Mouse (Mus musculus) embryonic facial prominence, embryonic 13.5 days (tissue): ENCODE data around the gene Krr1. TPM values are rescaled to one million over a fixed set of nuclear protein-coding genes. Genes with fewer than 3 reads are reported as not detected.

Source experiments
- ATAC-seq: fragments of 200-750 bp; cut with Nextera tagmentation; 2 replicates; pipeline ENCODE4 v1.8.0; 2017; ENCODE audit warnings: low read depth; ENCODE audit not compliant: insufficient number of reproducible peaks, insufficient read depth, low FRiP score, low TSS enrichment
- H3K27ac ChIP-seq: fragments of 300-500 bp; sonication (generic); 2 replicates; pipeline ENCODE4 v1.5.1; 2015; ENCODE audit warnings: moderate library complexity, mild to moderate bottlenecking, inconsistent platforms
- H3K27me3 ChIP-seq: fragments of 300-500 bp; sonication (generic); 2 replicates; pipeline ENCODE4 v1.6.1; 2015; ENCODE audit warnings: mild to moderate bottlenecking, inconsistent platforms
- H3K36me3 ChIP-seq: fragments of 300-500 bp; sonication (generic); 2 replicates; pipeline ENCODE4 v1.6.1; 2015; ENCODE audit warnings: mild to moderate bottlenecking, inconsistent platforms
- H3K4me1 ChIP-seq: fragments of 300-500 bp; sonication (generic); 2 replicates; pipeline ENCODE4 v1.6.1; 2015; ENCODE audit warnings: inconsistent platforms
- H3K4me2 ChIP-seq: fragments of 300-500 bp; sonication (generic); 2 replicates; pipeline ENCODE4 v1.6.1; 2015; ENCODE audit warnings: moderate library complexity, mild to moderate bottlenecking, inconsistent platforms
- H3K4me3 ChIP-seq: fragments of 300-500 bp; sonication (generic); 2 replicates; pipeline ENCODE4 v1.5.1; 2015; ENCODE audit warnings: mild to moderate bottlenecking, inconsistent platforms
- H3K9ac ChIP-seq: fragments of 300-500 bp; sonication (generic); 2 replicates; pipeline ENCODE4 v1.6.1; 2015; ENCODE audit warnings: mild to moderate bottlenecking, inconsistent platforms
- H3K9me3 ChIP-seq: fragments of 300-500 bp; sonication (generic); 2 replicates; pipeline ENCODE4 v1.6.1; 2016; ENCODE audit warnings: inconsistent platforms
- WGBS: fragments of 180-500 bp; shearing (Covaris S2); methylation state at CpG from one replicate; pipeline ENCODE4 v1.1.7; 2015; ENCODE audit warnings: mixed read lengths; 5-methylcytosine and 5-hydroxymethylcytosine counted together
- polyA plus RNA-seq: library from polyadenylated mRNA; unstranded; fragments of >200 nt; fragmentation: Nextera tagmentation; extraction: Ambion mirVana; gene quantifications from 2 replicates; pipeline ENCODE4 v1.2.1, GENCODE M21; 2015

Krr1 gene
- polyA plus RNA-seq, 1 experiment from 2014 or later = 50.3 TPM

DNA sequence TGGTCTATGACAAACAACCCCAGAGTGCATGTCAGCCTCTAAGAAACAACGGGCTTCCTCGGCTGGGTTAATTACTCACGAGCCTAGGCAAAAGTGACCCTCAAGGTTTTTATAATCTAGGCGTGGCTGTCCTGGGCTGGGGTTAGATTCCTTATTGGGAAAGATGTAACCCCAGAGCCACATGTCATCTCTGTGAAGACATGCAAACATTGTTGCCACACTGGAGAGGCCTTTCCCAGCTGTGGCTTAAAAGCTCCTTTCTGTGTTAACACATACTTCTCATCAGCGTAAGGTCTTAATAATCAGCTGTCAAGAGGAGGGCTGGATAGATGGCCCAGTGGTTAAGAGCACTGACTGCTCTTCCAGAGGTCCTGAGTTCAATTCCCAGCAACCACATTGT is 10.6 kb downstream of the Krr1 start:
- 93% methylated on average over 5 of the region's 5 CpGs for WGBS
- H3K9ac ChIP-seq = no peak overlapping the region
- H3K36me3 ChIP-seq = peaks cover 80% of the 10 kb centered on the region
- no peaks in the 10 kb centered on the region for H3K9me3 ChIP-seq
- no peak overlapping the region for H3K27ac ChIP-seq
- no peaks in the 10 kb centered on the region for H3K4me1 ChIP-seq
- H3K4me2 ChIP-seq = no peak overlapping the region
- ATAC-seq = no peak
- H3K4me3 ChIP-seq = no peak overlapping the region
- H3K27me3 ChIP-seq = no peaks in the 10 kb centered on the region

DNA sequence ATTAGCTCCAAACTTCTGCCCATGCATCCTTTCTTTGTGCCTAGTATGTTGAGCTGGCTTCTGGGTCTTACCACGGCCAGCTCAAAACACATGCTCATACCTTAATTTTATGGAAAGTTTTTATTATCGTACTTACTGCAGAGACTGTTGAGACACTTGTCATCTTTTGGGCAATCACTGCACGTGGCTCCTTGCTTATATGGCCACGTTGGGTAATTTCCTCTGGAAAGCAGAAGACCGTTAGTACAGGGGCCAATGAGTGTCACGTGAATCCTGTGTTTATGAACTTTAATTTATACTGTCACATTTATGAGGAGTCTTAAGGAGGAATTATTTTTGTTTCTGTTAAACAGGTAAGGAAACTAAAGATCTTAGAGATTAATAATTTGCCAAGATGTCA is 14.0 kb downstream of the Krr1 start:
- no peak for ATAC-seq
- H3K36me3 ChIP-seq = peaks cover 50% of the 10 kb centered on the region

DNA sequence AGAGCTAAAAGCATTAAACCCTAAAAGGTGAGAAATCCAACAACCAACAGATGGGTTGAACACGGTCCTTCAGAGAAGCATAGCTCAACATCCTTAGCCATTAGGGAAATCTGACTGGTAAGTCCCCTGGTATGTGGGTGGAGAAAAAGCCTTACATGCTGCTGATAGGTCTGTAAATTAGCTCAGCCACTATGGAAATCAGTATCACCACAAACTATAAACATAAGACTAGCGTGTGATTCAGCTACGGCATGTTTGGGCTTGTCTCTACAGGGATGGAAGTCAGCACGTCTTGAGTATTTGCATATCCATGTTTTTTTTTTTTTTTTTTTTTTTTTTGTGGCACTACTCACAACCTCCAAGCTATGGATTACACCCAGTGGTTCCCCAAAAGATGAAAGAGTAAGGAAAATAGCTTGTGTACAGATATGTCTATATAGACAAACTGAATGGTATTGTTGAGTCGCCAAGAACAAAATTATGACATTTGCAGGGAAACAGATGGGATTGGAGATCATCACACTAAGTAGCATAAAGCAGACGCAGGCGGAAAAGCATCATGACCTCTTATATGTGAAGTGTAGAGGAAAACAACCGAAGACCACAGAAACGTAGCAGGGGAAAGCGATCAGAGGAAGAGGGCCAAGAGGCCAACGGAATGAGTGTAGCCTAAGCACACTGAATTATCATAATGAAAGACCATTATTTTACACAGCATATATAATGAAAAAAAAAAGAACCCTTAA is 23.5 kb downstream of the Krr1 start:
- Histone ChIP-seq H3K27me3 (no peaks in the 10 kb centered on the region), H3K4me2 (no peak overlapping the region), H3K27ac (no peak overlapping the region), H3K9me3 (no peaks in the 10 kb centered on the region), H3K9ac (no peak overlapping the region), H3K4me1 (peaks cover 6% of the 10 kb centered on the region; the same call in 1 of the 2 replicates), H3K4me3 (no peak overlapping the region), H3K36me3 (no peaks in the 10 kb centered on the region)
- 86% methylated on average over 11 of the region's 11 CpGs for WGBS
- ATAC-seq = no peak

More for the DNA sequence above, 14.0 kb downstream of the Krr1 start:
- Histone ChIP-seq H3K4me1 (no peaks in the 10 kb centered on the region), H3K27ac (no peak overlapping the region), H3K4me2 (no peak overlapping the region), H3K4me3 (no peak overlapping the region), H3K27me3 (no peaks in the 10 kb centered on the region), H3K9ac (no peak overlapping the region), H3K9me3 (no peaks in the 10 kb centered on the region)
- WGBS = 93% methylated on average over 6 of the region's 6 CpGs

DNA sequence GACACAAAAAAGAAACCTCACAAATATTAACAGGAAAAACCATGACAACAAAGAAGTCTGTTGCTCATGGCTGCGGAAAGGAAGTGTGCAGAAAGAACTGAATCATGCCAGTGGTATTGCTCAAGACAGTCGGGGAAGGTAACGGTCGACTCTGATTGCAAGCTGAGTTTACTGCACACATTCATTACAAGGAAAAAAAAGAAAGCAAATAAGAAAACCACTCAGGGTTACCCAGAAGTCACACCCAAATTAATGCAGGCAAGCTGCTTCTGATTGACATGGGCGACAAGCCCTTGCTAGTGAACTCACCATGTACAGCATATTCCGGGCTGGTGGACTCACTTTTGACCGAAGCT is 24.1 kb downstream of the Krr1 start:
- 84% methylated on average over 7 of the region's 7 CpGs for WGBS
- no peak for ATAC-seq
- no peaks in the 10 kb centered on the region for H3K27me3 ChIP-seq
- no peaks in the 10 kb centered on the region for H3K36me3 ChIP-seq
- peaks cover 6% of the 10 kb centered on the region; the same call in 1 of the 2 replicates for H3K4me1 ChIP-seq
- H3K9ac ChIP-seq = no peak overlapping the region
- H3K4me2 ChIP-seq = no peak overlapping the region
- no peak overlapping the region for H3K27ac ChIP-seq
- no peaks in the 10 kb centered on the region for H3K9me3 ChIP-seq
- H3K4me3 ChIP-seq = no peak overlapping the region

DNA sequence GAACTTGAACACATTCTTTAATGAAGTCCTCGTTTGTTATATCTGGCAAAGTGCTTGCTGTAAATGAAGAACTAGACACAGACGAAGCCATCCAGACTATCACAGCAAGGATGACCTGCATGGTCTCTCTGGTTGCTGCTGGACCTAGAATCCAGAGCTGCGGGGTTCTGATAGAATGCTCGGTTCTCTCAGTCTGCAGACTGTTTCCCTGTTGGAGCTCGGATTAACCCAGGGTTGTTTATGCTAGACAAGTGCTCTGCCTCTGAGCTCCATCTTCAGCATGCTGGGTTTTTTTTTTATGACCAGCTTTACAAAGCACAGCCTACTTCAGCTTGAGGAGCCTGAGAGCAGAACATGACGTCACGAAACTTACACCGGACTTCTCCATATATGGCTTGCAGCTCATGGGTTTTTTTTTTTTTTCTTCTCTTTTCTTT is 24.5 kb downstream of the Krr1 start:
- Histone ChIP-seq H3K36me3 (no peaks in the 10 kb centered on the region), H3K4me3 (no peak overlapping the region), H3K4me1 (peaks cover 6% of the 10 kb centered on the region; the same call in 1 of the 2 replicates), H3K27ac (no peak overlapping the region), H3K4me2 (no peak overlapping the region), H3K9ac (no peak overlapping the region), H3K9me3 (no peaks in the 10 kb centered on the region), H3K27me3 (no peaks in the 10 kb centered on the region)
- WGBS = 78% methylated on average over 8 of the region's 8 CpGs
- no peak for ATAC-seq

GRCm38 (mm10) chr10:111997671-111998070 is 25.2 kb downstream of the Krr1 start:
- Histone ChIP-seq H3K27me3 (no peaks in the 10 kb centered on the region), H3K9me3 (no peaks in the 10 kb centered on the region), H3K9ac (no peak overlapping the region), H3K36me3 (no peaks in the 10 kb centered on the region), H3K4me1 (peaks cover 6% of the 10 kb centered on the region; the same call in 1 of the 2 replicates), H3K4me2 (no peak overlapping the region), H3K4me3 (no peak overlapping the region), H3K27ac (no peak overlapping the region)
- no peak for ATAC-seq

DNA sequence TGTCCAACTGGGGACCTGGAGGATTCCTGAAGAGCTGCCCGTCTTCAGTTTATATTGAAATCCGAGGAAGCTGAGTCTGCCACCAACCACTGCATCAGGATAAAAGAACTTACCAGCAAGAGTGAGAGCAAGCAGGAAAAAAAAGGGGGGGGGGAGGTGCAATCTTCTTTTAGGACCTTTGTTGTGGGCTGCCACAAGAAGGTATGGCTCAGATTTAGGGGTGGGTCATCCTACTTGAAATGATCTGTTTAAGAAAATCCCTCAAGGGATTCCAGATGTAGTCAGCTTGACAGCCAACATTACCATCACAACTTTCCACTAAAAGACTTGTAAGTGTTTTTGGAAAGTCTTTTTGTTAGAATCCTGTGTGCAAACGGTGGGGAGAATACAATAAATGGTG is 27.3 kb downstream of the Krr1 start:
- no peaks in the 10 kb centered on the region for H3K27me3 ChIP-seq
- WGBS = 39% methylated on average over 3 of the region's 3 CpGs
- no peaks in the 10 kb centered on the region for H3K36me3 ChIP-seq
- H3K9ac ChIP-seq = no peak overlapping the region
- H3K4me1 ChIP-seq = peaks cover 6% of the 10 kb centered on the region; the same call in 1 of the 2 replicates
- H3K4me3 ChIP-seq = no peak overlapping the region
- H3K9me3 ChIP-seq = no peaks in the 10 kb centered on the region
- no peak for ATAC-seq
- H3K27ac ChIP-seq = no peak overlapping the region
- H3K4me2 ChIP-seq = no peak overlapping the region

- no peak overlapping the region for H3K9ac ChIP-seq
- ATAC-seq = 0 out of 2 replicates have a peak, but pooled peaks have one; percentile 37
- H3K9me3 ChIP-seq = no peaks in the 10 kb centered on the region
- H3K36me3 ChIP-seq = no peaks in the 10 kb centered on the region
- no peak overlapping the region for H3K27ac ChIP-seq
- WGBS = 59% methylated on average over 5 of the region's 5 CpGs
- H3K4me3 ChIP-seq = no peak overlapping the region
- H3K4me1 ChIP-seq = peaks cover 6% of the 10 kb centered on the region; the same call in 1 of the 2 replicates
- no peaks in the 10 kb centered on the region for H3K27me3 ChIP-seq
- H3K4me2 ChIP-seq = no peak overlapping the region
Observed at GRCm38 (mm10) chr10:112000568-112000967, 28.1 kb downstream of the Krr1 start.

- ATAC-seq = no peak
- 90% methylated on average over 2 of the region's 2 CpGs for WGBS
Observed at GRCm38 (mm10) chr10:112001350-112001749, 28.9 kb downstream of the Krr1 start.

GRCm38 (mm10) chr10:112001756-112002520 is 29.5 kb downstream of the Krr1 start:
- Histone ChIP-seq H3K36me3 (no peaks in the 10 kb centered on the region), H3K4me1 (peaks cover 6% of the 10 kb centered on the region; the same call in 1 of the 2 replicates), H3K27ac (no peak overlapping the region), H3K9me3 (no peaks in the 10 kb centered on the region), H3K4me3 (no peak overlapping the region), H3K4me2 (no peak overlapping the region), H3K27me3 (no peaks in the 10 kb centered on the region), H3K9ac (no peak overlapping the region)
- no peak for ATAC-seq
- 82% methylated on average over 9 of the region's 9 CpGs for WGBS

More at GRCm38 (mm10) chr10:112001350-112001749, 28.9 kb downstream of the Krr1 start:
- Histone ChIP-seq H3K9me3 (no peaks in the 10 kb centered on the region), H3K27me3 (no peaks in the 10 kb centered on the region), H3K4me2 (no peak overlapping the region), H3K27ac (no peak overlapping the region), H3K4me1 (peaks cover 6% of the 10 kb centered on the region; the same call in 1 of the 2 replicates), H3K36me3 (no peaks in the 10 kb centered on the region), H3K9ac (no peak overlapping the region), H3K4me3 (no peak overlapping the region)

DNA sequence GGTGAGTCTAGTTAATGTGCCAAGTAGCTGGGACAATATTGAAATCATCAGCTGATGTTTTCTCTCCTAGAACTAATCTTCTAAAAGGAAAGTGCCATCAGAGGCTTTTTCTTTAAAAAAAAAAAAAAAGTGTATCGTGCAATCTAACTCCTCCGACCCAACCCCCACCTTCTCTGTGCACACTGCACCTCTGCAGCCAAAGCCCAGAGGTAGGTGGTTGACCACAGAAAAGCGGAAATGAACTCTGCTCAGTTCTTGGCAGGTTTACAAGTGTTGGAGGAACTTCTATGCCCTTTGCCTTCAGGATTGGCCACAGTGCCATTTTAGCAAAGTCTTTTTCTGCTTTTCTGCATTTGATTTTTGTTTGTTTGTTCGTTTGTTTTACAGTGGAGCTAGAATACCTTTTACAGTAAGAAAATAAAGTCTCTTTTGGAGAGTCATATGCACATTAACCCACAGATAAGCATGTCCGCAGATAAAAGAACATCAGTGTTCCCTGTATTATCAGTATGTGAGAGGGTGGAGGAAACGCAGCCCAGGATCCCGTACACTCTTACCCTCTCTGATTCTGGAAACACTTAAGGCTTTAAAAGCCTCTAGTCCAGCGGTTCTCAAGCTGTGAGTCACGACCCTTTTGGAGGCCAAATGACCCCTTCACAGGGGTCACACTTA is 30.2 kb downstream of the Krr1 start, which contains the start of gene Glipr1:
TSS of gene Glipr1 (minus strand) at position 88 of the 672 bp plus-strand sequence.
- no peaks in the 10 kb centered on the region for H3K27me3 ChIP-seq
- no peak within 1 kb of the TSS for H3K4me3 ChIP-seq
- no peak for ATAC-seq
- no peak within 1 kb of the TSS for H3K4me2 ChIP-seq
- no peaks in the 10 kb centered on the region for H3K36me3 ChIP-seq
- H3K4me1 ChIP-seq = peaks cover 6% of the 10 kb centered on the region; the same call in 1 of the 2 replicates
- no peak within 1 kb of the TSS for H3K27ac ChIP-seq
- no peak within 1 kb of the TSS for H3K9ac ChIP-seq
- no peaks in the 10 kb centered on the region for H3K9me3 ChIP-seq
- 55% methylated on average over 9 of the region's 9 CpGs for WGBS
